9 mouse cellular contexts compared by ENCODE assay signal in the genomic region with DNA sequence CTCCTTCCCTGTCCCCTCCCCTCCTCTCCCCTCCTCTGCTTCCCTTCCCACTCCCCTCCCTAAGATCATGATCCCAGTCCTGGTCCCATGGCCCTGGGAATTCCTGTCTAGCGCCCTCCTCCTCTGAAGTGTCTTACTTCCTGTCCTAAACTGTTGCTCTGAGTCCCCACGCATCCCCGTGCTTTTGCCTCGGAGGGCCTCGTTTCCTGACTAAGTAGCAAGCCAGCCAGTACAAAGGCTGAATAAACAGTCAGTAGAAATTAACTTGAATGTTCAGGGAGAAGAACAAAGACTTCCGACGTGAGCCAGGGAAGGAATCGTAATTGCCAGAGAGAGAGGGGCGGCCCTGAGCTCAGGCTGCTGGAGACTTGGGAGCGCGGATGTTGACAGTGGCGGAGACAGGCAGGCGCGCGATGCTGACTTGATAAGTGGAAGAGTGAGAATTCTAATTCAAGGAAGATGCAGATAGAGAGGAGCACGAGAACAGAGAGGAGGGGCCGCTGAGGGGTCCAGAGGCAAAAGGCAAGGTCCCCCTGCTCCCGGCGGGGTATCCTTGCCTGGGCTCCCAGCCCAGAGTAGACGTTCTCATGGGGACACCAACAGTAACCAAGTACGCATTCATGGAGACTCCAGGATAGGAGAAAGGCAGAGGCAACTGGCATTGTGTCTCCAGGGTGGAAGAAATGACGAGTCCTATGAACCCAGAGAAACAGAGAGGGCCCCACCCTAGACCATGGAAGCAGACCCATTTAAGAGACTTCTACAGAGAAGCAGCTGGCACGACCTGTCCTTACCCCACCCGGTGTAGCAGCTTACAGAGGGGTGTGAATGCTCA. TPM values are rescaled to one million over a fixed set of nuclear protein-coding genes. Genes with fewer than 3 reads are reported as not detected.
DNase-seq lines count a peak whose midpoint lies in the region; ATAC-seq lines count a peak whose summit lies in the region.
"Had no signal": no experiment of that assay in that cellular context is flagged by ENCODE, and none has a peak within 500 bp of the region (broad histone marks: within the 10 kb centered on the region; RNA-seq: fewer than 3 reads in every experiment).

No protein-coding gene starts in this region.

- H3K9ac ChIP-seq in embryonic facial prominence, embryonic 11.5 days (replicated peaks; ENCODE audit: low read length), result peak overlapping the region; percentile 25; the same call in 1 of the 2 replicates
- H3K9ac ChIP-seq in lung, embryonic 15.5 days, result no peak overlapping the region
- H3K9ac ChIP-seq in stomach, embryonic 16.5 days (ENCODE audit: low read length), result peak overlapping the region; percentile 37; the same call in 1 of the 2 replicates
- H3K9ac ChIP-seq: liver, embryonic 14.5 days had no signal

- intact Hi-C loops in left cerebral cortex, postnatal 14 days (cut with DNase I), result loop anchor here (5.0 to 10.0 kb wide), 4 partner anchors 269 to 849 kb away; a partner anchor contains a TSS

- H3K9me3 ChIP-seq in embryonic facial prominence, embryonic 11.5 days (replicated peaks; ENCODE audit: control insufficient read depth, low read length), result no peaks in the 10 kb centered on the region
- no peaks in the 10 kb centered on the region for H3K9me3 ChIP-seq in hindbrain, embryonic 10.5 days
- no peaks in the 10 kb centered on the region for H3K9me3 ChIP-seq in lung, embryonic 15.5 days
- H3K9me3 ChIP-seq in stomach, embryonic 16.5 days (replicated peaks; ENCODE audit: control insufficient read depth, low read length), result no peaks in the 10 kb centered on the region

- WGBS in embryonic facial prominence, embryonic 11.5 days, result 7% methylated on average over 24 of the region's 24 CpGs
- 8% methylated on average over 24 of the region's 24 CpGs for WGBS in hindbrain, embryonic 10.5 days
- WGBS in lung, embryonic 15.5 days, result 8% methylated on average over 24 of the region's 24 CpGs
- WGBS in stomach, embryonic 16.5 days, result 11% methylated on average over 24 of the region's 24 CpGs

- DNase-seq in Muller cell, postnatal 12 days (ENCODE audit: inconsistent ontology term), result peak; percentile 48
- peak; percentile 71 for DNase-seq in embryonic facial prominence, embryonic 11.5 days (ENCODE audit: low spot score)
- peak; percentile 55 for DNase-seq in hindbrain, embryonic 10.5 days (ENCODE audit: low spot score)
- no peak for DNase-seq in left cerebral cortex, postnatal 14 days (ENCODE audit: low spot score in 2 of 2)
- DNase-seq in urinary bladder, postnatal 25 days (ENCODE audit: low spot score), result no peak
- no peak for DNase-seq in cerebellum, adult 9-10 months

- no peak overlapping the region for H3K4me3 ChIP-seq in embryonic facial prominence, embryonic 11.5 days (ENCODE audit: low read depth, low read length)
- peak overlapping the region; percentile 32 for H3K4me3 ChIP-seq in hindbrain, embryonic 10.5 days
- 0 out of 2 replicates have a peak overlapping the region, but pooled peaks have one; percentile 3 for H3K4me3 ChIP-seq in lung, embryonic 15.5 days
- peak overlapping the region; percentile 5 for H3K4me3 ChIP-seq in stomach, embryonic 16.5 days (replicated peaks; ENCODE audit: low read length)

- peak overlapping the region; percentile 31 for H3K4me2 ChIP-seq in embryonic facial prominence, embryonic 11.5 days (ENCODE audit: low read depth, low read length)
- H3K4me2 ChIP-seq in lung, embryonic 15.5 days, result peak overlapping the region; percentile 44
- peak overlapping the region; percentile 42 for H3K4me2 ChIP-seq in stomach, embryonic 16.5 days (ENCODE audit: low read depth, low read length)

- H3K4me1 ChIP-seq in embryonic facial prominence, embryonic 11.5 days (ENCODE audit: control insufficient read depth, insufficient read depth, low read length), result peaks cover 7% of the 10 kb centered on the region
- peaks cover 48% of the 10 kb centered on the region for H3K4me1 ChIP-seq in hindbrain, embryonic 10.5 days (replicated peaks)
- peaks cover 19% of the 10 kb centered on the region for H3K4me1 ChIP-seq in lung, embryonic 15.5 days
- H3K4me1 ChIP-seq in stomach, embryonic 16.5 days (ENCODE audit: control insufficient read depth, insufficient read depth, low read length), result no peaks in the 10 kb centered on the region

- H3K36me3 ChIP-seq in embryonic facial prominence, embryonic 11.5 days (replicated peaks; ENCODE audit: control insufficient read depth, insufficient read depth, low read depth, low read length), result no peaks in the 10 kb centered on the region
- H3K36me3 ChIP-seq in hindbrain, embryonic 10.5 days, result no peaks in the 10 kb centered on the region
- no peaks in the 10 kb centered on the region for H3K36me3 ChIP-seq in lung, embryonic 15.5 days
- H3K36me3 ChIP-seq in stomach, embryonic 16.5 days (ENCODE audit: control insufficient read depth, insufficient read depth, low read length), result no peaks in the 10 kb centered on the region

- peak overlapping the region; percentile 35; the same call in 1 of the 2 replicates for H3K27ac ChIP-seq in embryonic facial prominence, embryonic 11.5 days (replicated peaks; ENCODE audit: low read depth, low read length)
- peak overlapping the region; percentile 87 for H3K27ac ChIP-seq in hindbrain, embryonic 10.5 days
- peak overlapping the region; percentile 47 for H3K27ac ChIP-seq in lung, embryonic 15.5 days
- H3K27ac ChIP-seq in stomach, embryonic 16.5 days (ENCODE audit: low read length), result peak overlapping the region; percentile 30; the same call in 1 of the 2 replicates
- H3K27ac ChIP-seq: liver, embryonic 14.5 days had no signal

- ATAC-seq in embryonic facial prominence, embryonic 11.5 days (replicated peaks; ENCODE audit: insufficient number of reproducible peaks, low FRiP score, low TSS enrichment, low read depth), result no peak
- peak; percentile 49; the same call in 1 of the 2 replicates for ATAC-seq in lung, embryonic 15.5 days (ENCODE audit: borderline replicate concordance, extremely low read depth, low FRiP score, low TSS enrichment)
- no peak; the same call in 1 of the 2 replicates for ATAC-seq in stomach, embryonic 16.5 days (ENCODE audit: insufficient read depth, low FRiP score)

- peaks cover 3% of the 10 kb centered on the region; the same call in 1 of the 2 replicates for H3K27me3 ChIP-seq in embryonic facial prominence, embryonic 11.5 days (ENCODE audit: control insufficient read depth, insufficient read depth, low read length)
- peaks cover 13% of the 10 kb centered on the region for H3K27me3 ChIP-seq in hindbrain, embryonic 10.5 days (ENCODE audit: insufficient read depth, poor library complexity, severe bottlenecking)
- peaks cover 15% of the 10 kb centered on the region for H3K27me3 ChIP-seq in lung, embryonic 15.5 days
- H3K27me3 ChIP-seq in stomach, embryonic 16.5 days (ENCODE audit: control insufficient read depth, insufficient read depth, low read length), result peaks cover 8% of the 10 kb centered on the region

RNA-seq across cellular contexts. Expression of a gene that starts 43.4 kb away (rescaled TPM):
- 9.6 and 12.3 TPM in 2 replicates for polyA plus RNA-seq in embryonic facial prominence, embryonic 11.5 days (2014; fragmentation: Nextera tagmentation; extraction: Ambion mirVana)
- polyA plus RNA-seq in hindbrain, embryonic 10.5 days (2016; fragmentation: Nextera tagmentation; extraction: Ambion mirVana), result 17.7 and 19.6 TPM in 2 replicates
- polyA plus RNA-seq in lung, embryonic 15.5 days (2015; fragmentation: Nextera tagmentation; extraction: Ambion mirVana), result 18.3 and 18.8 TPM in 2 replicates
- 28.5 and 30.9 TPM in 2 replicates for polyA plus RNA-seq in stomach, embryonic 16.5 days (2015; fragmentation: Nextera tagmentation; extraction: Ambion mirVana)
- total RNA-seq in left cerebral cortex, postnatal 14 days (2021), result 10 to 100 TPM; 38.4 to 40.3 TPM

Comparison
In these comparisons a context has a peak if more than half of its experiments do, and no peak if none do; other contexts are left out.
1. DNase-seq: peak in Muller cell, postnatal 12 days (single experiment), embryonic facial prominence, embryonic 11.5 days (single experiment) and hindbrain, embryonic 10.5 days (single experiment); none in left cerebral cortex, postnatal 14 days (0 of 2), urinary bladder, postnatal 25 days (single experiment) and cerebellum, adult 9-10 months (single experiment).
2. H3K27ac ChIP-seq: peak in every context shown above with its lines; median percentile 87 in hindbrain, embryonic 10.5 days; 47 in lung, embryonic 15.5 days; 35 in embryonic facial prominence, embryonic 11.5 days; 30 in stomach, embryonic 16.5 days.
3. Peak in every context shown above with its lines, with median percentiles within 50 percentile points of each other: H3K4me2 ChIP-seq.